Mouse (Mus musculus) heart, embryonic 12.5 days (tissue): Measurements from ENCODE around the gene Man2a2. TPM values are rescaled to one million over a fixed set of nuclear protein-coding genes. Genes with fewer than 3 reads are reported as not detected.
A peak's percentile ranks its signal among the peaks of the same experiment; 100 is the strongest.

Experiments
- ATAC-seq: fragments of 200-750 bp; cut with Nextera tagmentation; 2 replicates; pipeline ENCODE4 v1.8.0; 2017; ENCODE audit warnings: moderate TSS enrichment, moderate library complexity; ENCODE audit not compliant: insufficient number of reproducible peaks, low FRiP score
- H3K27ac ChIP-seq: fragments of 300-500 bp; sonication (generic); 2 replicates; pipeline ENCODE4 v1.5.1; 2016; ENCODE audit warnings: mild to moderate bottlenecking, moderate library complexity; ENCODE audit not compliant: poor library complexity, severe bottlenecking
- H3K27me3 ChIP-seq: fragments of 300-500 bp; sonication (generic); replicated peaks from 2 replicates; pipeline ENCODE4 v1.6.1; 2016; ENCODE audit warnings: mild to moderate bottlenecking, moderate library complexity
- H3K36me3 ChIP-seq: fragments of 300-500 bp; sonication (generic); 2 replicates; pipeline ENCODE4 v1.6.1; 2016; ENCODE audit warnings: mild to moderate bottlenecking, moderate library complexity
- H3K4me1 ChIP-seq: fragments of 300-500 bp; sonication (generic); replicated peaks from 2 replicates; pipeline ENCODE4 v1.6.1; 2016; ENCODE audit warnings: mild to moderate bottlenecking
- H3K4me2 ChIP-seq: fragments of 300-500 bp; sonication (generic); 2 replicates; pipeline ENCODE4 v1.6.1; 2016; ENCODE audit warnings: mild to moderate bottlenecking, moderate library complexity
- H3K4me3 ChIP-seq: fragments of 300-500 bp; sonication (generic); 2 replicates; pipeline ENCODE4 v1.5.1; 2016; ENCODE audit warnings: mild to moderate bottlenecking
- H3K9ac ChIP-seq: fragments of 300-500 bp; sonication (generic); 2 replicates; pipeline ENCODE4 v1.6.1; 2016; ENCODE audit warnings: mild to moderate bottlenecking, moderate library complexity
- H3K9me3 ChIP-seq: fragments of 300-500 bp; sonication (generic); replicated peaks from 2 replicates; pipeline ENCODE4 v1.6.1; 2016; ENCODE audit warnings: mild to moderate bottlenecking, moderate library complexity
- WGBS: fragments of 180-500 bp; shearing (Covaris S2); methylation state at CpG from one replicate; pipeline ENCODE4 v1.1.7; 2016; 5-methylcytosine and 5-hydroxymethylcytosine counted together
- polyA plus RNA-seq: library from polyadenylated mRNA; unstranded; fragments of >200 nt; fragmentation: Nextera tagmentation; extraction: Ambion mirVana; gene quantifications from 2 replicates; pipeline ENCODE4 v1.2.1, GENCODE M21; 2016

Man2a2 gene
- polyA plus RNA-seq, 1 experiment from 2014 or later = 25.0 TPM

GRCm38 (mm10) chr7:80369461-80369860 is 1.7 kb downstream of the Man2a2 start:
- Histone ChIP-seq H3K4me2 (peak overlapping the region; percentile 83), H3K27ac (peak overlapping the region; percentile 7; the same call in 1 of the 2 replicates), H3K4me3 (peak overlapping the region; percentile 83; the same call in 1 of the 2 replicates), H3K9me3 (0 out of 2 replicates have a peak, but pooled peaks cover under 1% of the 10 kb centered on the region), H3K4me1 (peaks cover 22% of the 10 kb centered on the region), H3K27me3 (no peaks in the 10 kb centered on the region), H3K9ac (peak overlapping the region; percentile 93; the same call in 1 of the 2 replicates), H3K36me3 (peaks cover 41% of the 10 kb centered on the region)
- 60% methylated on average over 5 of the region's 5 CpGs for WGBS
- ATAC-seq = no peak

- ATAC-seq = no peak
- 60% methylated on average over 20 of the region's 20 CpGs for WGBS
Measured at GRCm38 (mm10) chr7:80368635-80369421, 2.3 kb downstream of the Man2a2 start.

GRCm38 (mm10) chr7:80368009-80368408 is 3.2 kb downstream of the Man2a2 start:
- H3K4me2 ChIP-seq = no peak overlapping the region
- peak overlapping the region; percentile 57; the same call in 1 of the 2 replicates for H3K27ac ChIP-seq
- no peaks in the 10 kb centered on the region for H3K27me3 ChIP-seq
- no peak for ATAC-seq
- H3K36me3 ChIP-seq = peaks cover 55% of the 10 kb centered on the region
- H3K9ac ChIP-seq = peak overlapping the region; percentile 43; the same call in 1 of the 2 replicates
- no peak overlapping the region for H3K4me3 ChIP-seq
- peaks cover 22% of the 10 kb centered on the region for H3K4me1 ChIP-seq
- 82% methylated on average over 9 of the region's 9 CpGs for WGBS
- H3K9me3 ChIP-seq = peaks cover 13% of the 10 kb centered on the region

More at GRCm38 (mm10) chr7:80368635-80369421, 2.3 kb downstream of the Man2a2 start:
- H3K27ac ChIP-seq = peak overlapping the region; percentile 57; the same call in 1 of the 2 replicates
- no peak overlapping the region for H3K4me3 ChIP-seq
- no peaks in the 10 kb centered on the region for H3K27me3 ChIP-seq
- H3K4me1 ChIP-seq = peaks cover 22% of the 10 kb centered on the region
- H3K4me2 ChIP-seq = peak overlapping the region; percentile 83
- H3K9ac ChIP-seq = peak overlapping the region; percentile 93; the same call in 1 of the 2 replicates
- peaks cover 47% of the 10 kb centered on the region for H3K36me3 ChIP-seq
- H3K9me3 ChIP-seq = peaks cover 6% of the 10 kb centered on the region

DNA sequence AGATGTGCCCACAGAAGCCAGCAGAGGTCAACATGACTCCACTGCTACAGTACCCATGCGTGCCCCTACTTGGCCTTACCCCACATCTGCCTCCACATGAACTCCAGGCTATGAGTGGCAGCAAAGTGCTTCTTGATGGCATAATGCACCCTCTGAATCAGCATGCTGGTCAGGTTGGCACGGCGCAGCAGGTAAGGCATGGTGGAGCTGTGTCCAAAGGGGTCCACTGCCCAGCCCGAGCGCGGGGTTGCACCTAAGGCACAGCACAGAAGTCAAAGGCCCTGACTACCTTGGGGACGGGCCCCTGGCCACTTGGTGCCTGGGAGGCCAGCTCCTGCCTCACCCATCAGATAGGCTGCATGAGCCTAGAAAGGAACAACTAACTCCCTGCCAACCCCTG is 3.9 kb downstream of the Man2a2 start:
- Histone ChIP-seq H3K4me2 (no peak overlapping the region), H3K36me3 (peaks cover 63% of the 10 kb centered on the region), H3K27me3 (no peaks in the 10 kb centered on the region)

DNA sequence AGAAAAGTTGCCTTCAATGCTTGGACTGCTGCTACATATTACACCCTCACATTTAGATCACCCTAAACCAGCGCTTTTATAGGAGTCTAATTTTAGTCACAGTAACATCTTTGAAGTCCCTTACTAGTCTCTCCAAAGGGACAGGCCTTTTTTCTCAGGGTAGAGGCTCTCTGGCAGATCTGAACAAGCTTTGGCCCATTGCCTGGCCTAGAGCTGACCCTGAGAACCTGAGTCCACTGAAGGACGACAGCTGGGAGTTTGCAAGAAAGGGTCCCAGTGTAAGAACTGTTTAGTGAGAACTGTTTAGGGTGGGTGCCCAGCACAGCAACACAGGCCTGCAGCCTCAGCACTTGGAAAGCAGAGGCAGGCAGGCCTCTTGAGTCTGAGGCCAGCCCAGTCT is 5.4 kb downstream of the Man2a2 start:
- Histone ChIP-seq H3K36me3 (peaks cover 78% of the 10 kb centered on the region), H3K27ac (no peak overlapping the region), H3K27me3 (no peaks in the 10 kb centered on the region), H3K9me3 (peaks cover 13% of the 10 kb centered on the region), H3K4me1 (peaks cover 22% of the 10 kb centered on the region), H3K4me3 (no peak overlapping the region), H3K9ac (no peak overlapping the region), H3K4me2 (no peak overlapping the region)
- 69% methylated on average over 2 of the region's 2 CpGs for WGBS
- no peak for ATAC-seq

More for the DNA sequence above, 3.9 kb downstream of the Man2a2 start:
- WGBS = 92% methylated on average over 7 of the region's 7 CpGs
- no peak overlapping the region for H3K27ac ChIP-seq
- H3K4me1 ChIP-seq = peaks cover 22% of the 10 kb centered on the region
- peaks cover 13% of the 10 kb centered on the region for H3K9me3 ChIP-seq
- no peak for ATAC-seq
- no peak overlapping the region for H3K9ac ChIP-seq
- no peak overlapping the region for H3K4me3 ChIP-seq

DNA sequence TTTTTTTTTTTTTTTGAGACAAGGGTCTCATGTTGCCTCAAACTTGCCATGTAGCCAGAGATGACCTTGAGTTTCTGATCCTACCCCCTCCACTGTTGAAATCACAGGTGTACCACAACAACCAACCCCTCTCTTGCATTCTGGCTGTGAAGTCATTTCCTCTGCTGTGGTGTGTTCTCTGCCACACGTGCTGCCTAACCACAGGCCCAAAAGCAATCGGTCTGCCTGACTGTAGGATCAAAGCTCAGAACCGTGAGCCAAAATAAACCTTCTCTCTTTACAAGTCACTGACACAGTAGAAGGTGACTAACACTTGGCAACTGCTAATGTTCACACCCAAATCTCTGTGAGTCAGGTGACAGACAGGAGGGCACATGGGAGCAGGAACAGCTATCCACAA is 10.7 kb downstream of the Man2a2 start:
- whole genome bisulfite sequencing = 40% methylated on average over 3 of the region's 3 CpGs
- H3K9ac ChIP-seq = no peak overlapping the region
- peaks cover 13% of the 10 kb centered on the region for H3K9me3 ChIP-seq
- peaks cover 13% of the 10 kb centered on the region for H3K4me1 ChIP-seq
- H3K27ac ChIP-seq = no peak overlapping the region
- no peak overlapping the region for H3K4me3 ChIP-seq
- ATAC-seq = no peak
- H3K4me2 ChIP-seq = no peak overlapping the region
- H3K36me3 ChIP-seq = peaks cover 98% of the 10 kb centered on the region
- no peaks in the 10 kb centered on the region for H3K27me3 ChIP-seq

DNA sequence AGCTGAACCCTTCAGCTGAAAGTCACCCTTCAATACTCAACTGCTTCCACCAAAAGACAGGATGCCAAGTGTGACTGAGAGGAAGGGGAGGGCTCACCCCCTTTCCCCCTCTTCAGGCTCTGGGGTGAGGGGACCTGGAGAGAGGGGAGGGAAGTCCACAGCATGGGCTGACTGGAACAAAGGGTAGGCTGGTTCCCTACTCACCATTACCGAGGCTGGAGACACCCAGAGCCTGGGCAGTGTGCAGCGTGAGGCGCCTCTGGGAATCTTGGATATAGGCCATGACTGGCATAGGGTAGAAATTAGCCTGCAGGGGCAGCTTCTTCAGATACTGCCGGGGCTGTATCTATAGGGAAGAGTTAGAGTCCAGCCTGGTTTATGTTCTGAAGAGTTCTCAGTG is 13.1 kb downstream of the Man2a2 start:
- Histone ChIP-seq H3K9me3 (no peaks in the 10 kb centered on the region), H3K4me2 (no peak overlapping the region), H3K4me1 (peaks cover 13% of the 10 kb centered on the region), H3K9ac (no peak overlapping the region), H3K27ac (0 out of 2 replicates have a peak overlapping the region, but pooled peaks have one; percentile 61), H3K36me3 (peaks cover 88% of the 10 kb centered on the region), H3K27me3 (no peaks in the 10 kb centered on the region), H3K4me3 (no peak overlapping the region)
- no peak for ATAC-seq
- WGBS = 66% methylated on average over 4 of the region's 4 CpGs

- Histone ChIP-seq H3K4me2 (no peak overlapping the region), H3K4me3 (no peak overlapping the region), H3K27ac (peak overlapping the region; percentile 63), H3K9me3 (no peaks in the 10 kb centered on the region), H3K9ac (0 out of 2 replicates have a peak overlapping the region, but pooled peaks have one; percentile 40), H3K4me1 (peaks cover 13% of the 10 kb centered on the region), H3K36me3 (peaks cover 88% of the 10 kb centered on the region), H3K27me3 (no peaks in the 10 kb centered on the region)
- ATAC-seq = peak; percentile 53; the same call in 1 of the 2 replicates
- WGBS = 52% methylated on average over 8 of the region's 8 CpGs
Measured at GRCm38 (mm10) chr7:80357156-80357555, 14.0 kb downstream of the Man2a2 start.

DNA sequence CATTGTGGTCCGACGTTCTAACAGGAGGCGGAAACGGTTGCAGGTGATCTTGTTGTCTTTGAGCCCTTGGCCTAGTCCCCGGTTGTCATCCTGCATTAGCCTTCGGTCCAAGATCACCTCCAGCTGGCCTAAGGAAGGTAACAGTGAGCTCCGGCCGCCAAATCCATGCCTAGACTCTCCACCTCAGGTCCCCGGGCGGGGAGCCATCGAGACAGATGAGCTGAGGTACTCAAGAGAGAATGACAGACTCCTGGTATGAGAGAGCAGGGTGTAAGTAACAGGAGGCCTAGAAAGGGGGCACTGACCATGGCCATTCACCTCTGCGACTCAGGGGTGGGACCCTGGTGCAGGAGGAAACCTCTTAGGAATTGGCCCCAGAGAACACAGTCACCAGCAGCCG is 14.8 kb downstream of the Man2a2 start:
- Histone ChIP-seq H3K9ac (no peak overlapping the region), H3K36me3 (peaks cover 86% of the 10 kb centered on the region), H3K9me3 (no peaks in the 10 kb centered on the region), H3K4me3 (no peak overlapping the region), H3K4me1 (peaks cover 13% of the 10 kb centered on the region), H3K27ac (peak overlapping the region; percentile 63), H3K4me2 (no peak overlapping the region), H3K27me3 (no peaks in the 10 kb centered on the region)
- no peak for ATAC-seq
- WGBS = 83% methylated on average over 13 of the region's 13 CpGs

DNA sequence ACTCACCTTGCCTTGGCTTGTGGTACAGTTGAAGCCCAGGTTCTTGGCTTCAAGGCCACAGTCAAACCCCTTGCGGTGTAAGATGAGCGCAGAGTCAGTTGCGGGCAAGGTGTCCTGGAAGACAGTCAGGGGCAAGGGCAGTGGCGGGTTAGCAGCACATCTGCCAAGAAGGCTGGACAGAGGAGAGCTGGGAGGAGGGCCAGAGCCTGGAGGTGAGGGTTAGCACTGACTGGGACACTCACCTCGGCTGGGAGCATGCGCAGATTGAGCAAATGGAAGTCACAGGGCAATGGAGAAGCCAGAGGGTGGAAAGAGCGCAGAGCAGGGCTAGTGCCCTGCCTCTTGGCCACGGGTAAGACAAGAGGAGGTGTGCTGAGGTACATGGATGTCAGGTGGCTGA is 18.3 kb downstream of the Man2a2 start:
- no peak for ATAC-seq
- 91% methylated on average over 8 of the region's 8 CpGs for WGBS
- H3K27me3 ChIP-seq = no peaks in the 10 kb centered on the region
- no peak overlapping the region for H3K9ac ChIP-seq
- no peak overlapping the region for H3K4me2 ChIP-seq
- H3K27ac ChIP-seq = no peak overlapping the region
- H3K9me3 ChIP-seq = no peaks in the 10 kb centered on the region
- peaks cover 5% of the 10 kb centered on the region for H3K4me1 ChIP-seq
- H3K4me3 ChIP-seq = no peak overlapping the region
- H3K36me3 ChIP-seq = peaks cover 71% of the 10 kb centered on the region

DNA sequence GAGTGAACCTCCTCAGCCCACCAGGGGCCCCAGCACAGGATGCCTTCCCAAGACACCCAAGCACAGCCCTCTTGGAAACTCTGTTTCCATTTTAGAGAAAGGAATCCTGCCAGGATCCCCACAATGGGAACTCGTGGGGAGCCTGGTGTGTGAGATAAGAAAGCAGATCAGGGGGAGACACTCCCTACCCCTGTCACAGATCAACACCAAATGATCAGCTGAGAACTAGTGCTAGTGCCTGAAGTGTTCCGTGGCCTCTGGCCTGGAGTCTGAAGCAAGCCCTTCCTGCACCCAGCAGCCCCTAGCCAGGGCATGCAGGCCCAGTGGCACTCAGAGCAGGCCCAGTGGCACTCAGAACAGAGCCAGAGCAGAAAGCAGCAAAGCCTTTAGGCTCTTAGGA is 20.4 kb downstream of the Man2a2 start:
- Histone ChIP-seq H3K9me3 (no peaks in the 10 kb centered on the region), H3K27me3 (no peaks in the 10 kb centered on the region), H3K36me3 (peaks cover 51% of the 10 kb centered on the region), H3K4me2 (no peak overlapping the region), H3K9ac (no peak overlapping the region), H3K27ac (no peak overlapping the region), H3K4me3 (no peak overlapping the region), H3K4me1 (peaks cover 7% of the 10 kb centered on the region; the same call in 1 of the 2 replicates)
- 53% methylated on average over 2 of the region's 2 CpGs for WGBS
- ATAC-seq = no peak
